In the genomic region with DNA sequence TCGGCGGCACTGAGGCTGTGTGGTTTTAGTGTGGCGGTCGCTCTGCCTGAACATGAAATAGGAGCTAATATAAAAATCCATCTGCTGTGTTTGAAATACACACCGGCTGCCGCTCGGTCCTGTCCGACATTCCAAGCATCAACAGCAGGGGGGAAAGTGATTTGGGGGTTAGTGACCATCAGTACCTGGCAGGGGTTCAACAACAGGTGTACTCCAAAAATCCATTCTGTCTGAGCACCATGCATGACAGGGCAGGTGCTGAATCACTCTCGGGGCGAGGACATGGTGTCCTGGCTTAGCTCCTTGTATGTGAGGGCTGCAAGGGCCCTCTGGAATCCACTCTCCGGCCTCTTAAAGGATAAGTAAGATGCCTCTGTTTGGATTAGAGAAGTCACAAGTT, we compare ENCODE assay signal across 8 mouse cellular contexts. TPM values are rescaled to one million over a fixed set of nuclear protein-coding genes. Genes with fewer than 3 reads are reported as not detected.
A peak's percentile ranks its signal among the peaks of the same experiment; 100 is the strongest.
DNase-seq lines count a peak whose midpoint lies in the region; ATAC-seq and TF ChIP-seq lines count a peak whose summit lies in the region.

No protein-coding gene starts in this region.

- 0 out of 2 replicates have a peak overlapping the region, but pooled peaks have one; percentile 30 for H3K9ac ChIP-seq in hindbrain, embryonic 13.5 days

- no peaks in the 10 kb centered on the region for H3K36me3 ChIP-seq in hindbrain, embryonic 13.5 days

- no peaks in the 10 kb centered on the region for H3K27me3 ChIP-seq in cerebellum, adult 2 months (ENCODE audit: control insufficient read depth, insufficient read depth, low read length)
- no peaks in the 10 kb centered on the region for H3K27me3 ChIP-seq in hindbrain, embryonic 13.5 days

- 7% methylated on average over 11 of the region's 11 CpGs for WGBS in cerebellum, adult 2 months
- WGBS in hindbrain, embryonic 13.5 days: 18% methylated on average over 11 of the region's 11 CpGs

- no peak for TF ChIP-seq POLR2A in cerebellum, adult 2 months (IDR thresholded peaks at IDR 0.05; ENCODE audit: borderline replicate concordance, insufficient read depth, low read length)

- peaks cover 5% of the 10 kb centered on the region for H3K4me1 ChIP-seq in cerebellum, adult 2 months (ENCODE audit: control insufficient read depth, insufficient read depth, low read length)
- H3K4me1 ChIP-seq in hindbrain, embryonic 13.5 days (replicated peaks): peaks cover 67% of the 10 kb centered on the region

- H3K4me2 ChIP-seq in hindbrain, embryonic 13.5 days: peak overlapping the region; percentile 47

- ATAC-seq in cerebellum, adult (ENCODE audit: insufficient number of reproducible peaks, low FRiP score, low TSS enrichment): peak; percentile 49; the same call in 1 of the 2 replicates
- peak; percentile 29 for ATAC-seq in hindbrain, embryonic 13.5 days (ENCODE audit: low FRiP score)

- H3K9me3 ChIP-seq in hindbrain, embryonic 13.5 days: no peaks in the 10 kb centered on the region

- H3K27ac ChIP-seq in cerebellum, adult 2 months (ENCODE audit: insufficient read depth, low read length): 0 out of 2 replicates have a peak overlapping the region, but pooled peaks have one; percentile 2
- peak overlapping the region; percentile 82 for H3K27ac ChIP-seq in hindbrain, embryonic 13.5 days

- peak overlapping the region; percentile 60 for H3K4me3 ChIP-seq in cerebellum, adult 2 months (replicated peaks; ENCODE audit: insufficient read depth, low read depth, low read length)
- 0 out of 2 replicates have a peak overlapping the region, but pooled peaks have one; percentile 20 for H3K4me3 ChIP-seq in hindbrain, embryonic 13.5 days

- TF ChIP-seq CTCF in cerebellum, adult 2 months (IDR thresholded peaks at IDR 0.05; ENCODE audit: borderline replicate concordance, insufficient read depth, low read depth, low read length): no peak

- DNase-seq in cerebellum, postnatal 4 days (ENCODE audit: low spot score in 2 of 2): no peak
- DNase-seq in cerebellum, adult 2 months: peak; percentile 62 to 76
- peak; percentile 39 for DNase-seq in lung, postnatal 14 days
- no peak for DNase-seq in adrenal gland, postnatal 25 days
- DNase-seq in thymus, postnatal 4 days: no peak
- DNase-seq in left cerebral cortex, postnatal 14 days (ENCODE audit: low spot score in 2 of 2): no peak

- intact Hi-C loops in left cerebral cortex, postnatal 14 days (cut with DNase I): no loop called here

RNA-seq across cellular contexts. Expression of a gene that starts 41.0 kb away (rescaled TPM):
- 38.5 and 38.9 TPM in 2 replicates for polyA plus RNA-seq in cerebellum, adult 2 months (2012; rRNA removed)
- polyA plus RNA-seq in hindbrain, embryonic 13.5 days (2015; fragmentation: Nextera tagmentation; extraction: Ambion mirVana): 69.0 and 71.8 TPM in 2 replicates
- 32.1 and 34.6 TPM in 2 replicates for total RNA-seq in adrenal gland, postnatal 25 days (2021)
- total RNA-seq in left cerebral cortex, postnatal 14 days (2021): 10 to 100 TPM; 39.0 to 44.2 TPM

RNA-seq across cellular contexts. Expression of a gene that starts 52.6 kb away (rescaled TPM):
- polyA plus RNA-seq in cerebellum, adult 2 months (2012; rRNA removed): 37.9 and 40.7 TPM in 2 replicates
- polyA plus RNA-seq in hindbrain, embryonic 13.5 days (2015; fragmentation: Nextera tagmentation; extraction: Ambion mirVana): 108 and 109 TPM in 2 replicates
- total RNA-seq in adrenal gland, postnatal 25 days (2021): 78.9 and 98.0 TPM in 2 replicates
- total RNA-seq in left cerebral cortex, postnatal 14 days (2021): 10 to 100 TPM; 47.0 to 50.1 TPM

Comparison
In these comparisons a context has a peak if more than half of its experiments do, and no peak if none do; other contexts are left out.
1. DNase-seq: peak in cerebellum, adult 2 months (2 of 2) and lung, postnatal 14 days (single experiment); none in cerebellum, postnatal 4 days (0 of 2), adrenal gland, postnatal 25 days (single experiment), thymus, postnatal 4 days (single experiment) and left cerebral cortex, postnatal 14 days (0 of 2).